Mouse (Mus musculus) embryonic facial prominence, embryonic 14.5 days (tissue): ENCODE data around the gene Ercc6. TPM values are rescaled to one million over a fixed set of nuclear protein-coding genes. Genes with fewer than 3 reads are reported as not detected.

Experiments used
- ATAC-seq: fragments of 200-750 bp; cut with Nextera tagmentation; 2 replicates; pipeline ENCODE4 v1.8.0; 2017; ENCODE audit warnings: low read depth, moderate number of reproducible peaks, moderate TSS enrichment
- DNase-seq: peaks from one replicate; pipeline ENCODE4 v3.0.0-alpha.2; 2015; ENCODE audit warnings: low spot score
- H3K27ac ChIP-seq: fragments of 300-500 bp; sonication (generic); replicated peaks from 2 replicates; pipeline ENCODE4 v1.5.1; 2014; ENCODE audit warnings: low read depth, mild to moderate bottlenecking, low read length, moderate library complexity
- H3K27me3 ChIP-seq: fragments of 300-500 bp; sonication (generic); replicated peaks from 2 replicates; pipeline ENCODE4 v1.6.1; 2014; ENCODE audit warnings: low read length; ENCODE audit not compliant: control insufficient read depth, insufficient read depth
- H3K36me3 ChIP-seq: fragments of 300-500 bp; sonication (generic); 2 replicates; pipeline ENCODE4 v1.6.1; 2014; ENCODE audit warnings: low read length, mixed read lengths; ENCODE audit not compliant: control insufficient read depth, insufficient read depth
- H3K4me1 ChIP-seq: fragments of 300-500 bp; sonication (generic); 2 replicates; pipeline ENCODE4 v1.6.1; 2014; ENCODE audit warnings: antibody characterized with exemption, low read length; ENCODE audit not compliant: control insufficient read depth, insufficient read depth
- H3K4me2 ChIP-seq: fragments of 300-500 bp; sonication (generic); 2 replicates; pipeline ENCODE4 v1.6.1; 2014; ENCODE audit warnings: low read depth, mild to moderate bottlenecking, low read length, moderate library complexity, mixed read lengths
- H3K4me3 ChIP-seq: fragments of 300-500 bp; sonication (generic); 2 replicates; pipeline ENCODE4 v1.5.1; 2014; ENCODE audit warnings: low read depth, mild to moderate bottlenecking, low read length
- H3K9ac ChIP-seq: fragments of 300-500 bp; sonication (generic); 2 replicates; pipeline ENCODE4 v1.6.1; 2014; ENCODE audit warnings: low read depth, mild to moderate bottlenecking, low read length, moderate library complexity, mixed read lengths
- H3K9me3 ChIP-seq: fragments of 300-500 bp; sonication (generic); 2 replicates; pipeline ENCODE4 v1.6.1; 2016; ENCODE audit warnings: low read length; ENCODE audit not compliant: control insufficient read depth
- WGBS: fragments of 180-500 bp; shearing (Covaris S2); extraction: QIAGEN DNeasy Blood & Tissue Kit; methylation state at CpG from one replicate; pipeline ENCODE4 v1.1.7; 2014; 5-methylcytosine and 5-hydroxymethylcytosine counted together
- polyA plus RNA-seq: library from polyadenylated mRNA; unstranded; fragments of >200 nt; fragmentation: Nextera tagmentation; extraction: Ambion mirVana; gene quantifications from 2 replicates; pipeline ENCODE4 v1.2.1, GENCODE M21; 2014

Ercc6 gene
- polyA plus RNA-seq, 1 experiment from 2014 or later: 13.4 TPM

DNA sequence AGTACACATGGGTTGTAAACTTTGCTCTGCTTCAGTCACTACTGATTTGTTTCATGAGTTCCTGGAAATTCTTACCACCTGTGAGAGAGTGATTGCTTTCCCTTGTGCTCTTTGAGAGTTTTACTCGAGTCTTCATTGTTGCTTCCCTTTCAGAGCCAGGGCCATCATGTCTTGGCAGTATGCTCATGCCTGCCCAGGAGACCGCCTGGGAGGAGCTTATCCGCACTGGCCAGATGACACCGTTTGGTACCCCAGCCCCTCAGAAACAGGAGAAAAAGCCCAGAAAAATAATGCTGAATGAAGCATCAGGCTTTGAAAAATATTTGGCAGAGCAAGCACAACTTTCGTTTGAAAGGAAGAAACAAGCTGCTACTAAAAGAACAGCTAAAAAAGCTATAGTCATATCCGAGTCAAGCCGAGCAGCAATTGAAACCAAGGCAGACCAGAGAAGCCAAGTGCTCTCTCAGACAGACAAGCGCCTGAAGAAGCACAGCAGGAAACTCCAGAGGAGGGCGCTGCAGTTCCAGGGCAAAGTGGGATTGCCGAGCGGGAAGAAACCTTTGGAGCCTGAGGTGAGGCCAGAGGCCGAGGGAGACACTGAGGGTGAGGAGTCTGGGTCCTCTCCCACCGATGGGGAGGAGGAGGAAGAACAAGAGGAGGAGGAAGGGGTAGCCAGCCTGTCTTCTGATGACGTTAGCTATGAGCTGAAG is 12.8 kb downstream of the Ercc6 start:
- H3K4me3 ChIP-seq: no peak overlapping the region
- no peak overlapping the region for H3K4me2 ChIP-seq
- no peaks in the 10 kb centered on the region for H3K9me3 ChIP-seq
- H3K27me3 ChIP-seq: no peaks in the 10 kb centered on the region
- H3K36me3 ChIP-seq: peaks cover 55% of the 10 kb centered on the region
- H3K4me1 ChIP-seq: peaks cover 6% of the 10 kb centered on the region; the same call in 1 of the 2 replicates
- H3K9ac ChIP-seq: no peak overlapping the region
- H3K27ac ChIP-seq: no peak overlapping the region
- WGBS: 75% methylated on average over 14 of the region's 14 CpGs
- ATAC-seq (no peak), DNase-seq (no peak)

- no peak for ATAC-seq
- H3K27me3 ChIP-seq: no peaks in the 10 kb centered on the region
- H3K4me2 ChIP-seq: no peak overlapping the region
- no peak overlapping the region for H3K27ac ChIP-seq
- H3K9ac ChIP-seq: no peak overlapping the region
- peaks cover 6% of the 10 kb centered on the region; the same call in 1 of the 2 replicates for H3K4me1 ChIP-seq
- DNase-seq: no peak
- H3K4me3 ChIP-seq: no peak overlapping the region
- peaks cover 46% of the 10 kb centered on the region for H3K36me3 ChIP-seq
- H3K9me3 ChIP-seq: no peaks in the 10 kb centered on the region
- 92% methylated on average over 9 of the region's 9 CpGs for WGBS
Observed at GRCm38 (mm10) chr14:32527211-32527610, 13.9 kb downstream of the Ercc6 start.

DNA sequence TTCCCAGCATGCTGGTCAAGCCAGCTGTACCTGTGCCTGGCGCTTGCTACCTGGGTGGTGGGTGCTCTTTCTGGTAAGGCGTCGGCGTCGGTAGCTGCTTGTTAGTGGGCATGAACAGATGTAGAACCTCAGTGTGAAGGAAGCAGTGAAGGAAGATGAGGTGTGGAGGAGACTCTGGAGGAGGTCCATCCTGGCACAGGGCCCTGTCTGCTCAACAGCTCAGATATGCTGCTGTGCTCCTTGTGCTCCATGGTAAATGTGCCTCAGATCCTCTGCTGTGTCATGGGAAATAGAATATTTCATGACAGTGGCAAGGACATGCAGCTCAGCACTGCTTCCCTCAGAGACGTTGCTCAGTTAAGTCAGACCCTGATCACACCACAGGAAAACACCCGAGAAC is 15.7 kb downstream of the Ercc6 start:
- peaks cover 42% of the 10 kb centered on the region for H3K36me3 ChIP-seq
- no peak overlapping the region for H3K4me2 ChIP-seq
- H3K4me1 ChIP-seq: no peaks in the 10 kb centered on the region; the same call in 1 of the 2 replicates
- no peak overlapping the region for H3K9ac ChIP-seq
- no peaks in the 10 kb centered on the region for H3K9me3 ChIP-seq
- DNase-seq (no peak), ATAC-seq (no peak)
- H3K27ac ChIP-seq: no peak overlapping the region
- no peaks in the 10 kb centered on the region for H3K27me3 ChIP-seq
- H3K4me3 ChIP-seq: no peak overlapping the region
- WGBS: 88% methylated on average over 7 of the region's 7 CpGs

GRCm38 (mm10) chr14:32530896-32531295 is 17.6 kb downstream of the Ercc6 start:
- Histone ChIP-seq H3K9ac (no peak overlapping the region), H3K4me3 (no peak overlapping the region), H3K27ac (no peak overlapping the region), H3K9me3 (no peaks in the 10 kb centered on the region), H3K27me3 (no peaks in the 10 kb centered on the region), H3K4me1 (no peaks in the 10 kb centered on the region), H3K4me2 (no peak overlapping the region), H3K36me3 (peaks cover 52% of the 10 kb centered on the region)
- DNase-seq (peak; percentile 61), ATAC-seq (no peak)
- 2% methylated on average over 2 of the region's 2 CpGs for WGBS

GRCm38 (mm10) chr14:32531371-32531770 is 18.1 kb downstream of the Ercc6 start:
- Histone ChIP-seq H3K27me3 (no peaks in the 10 kb centered on the region), H3K9me3 (no peaks in the 10 kb centered on the region), H3K4me1 (no peaks in the 10 kb centered on the region), H3K9ac (no peak overlapping the region), H3K4me3 (no peak overlapping the region), H3K27ac (no peak overlapping the region), H3K4me2 (no peak overlapping the region), H3K36me3 (peaks cover 47% of the 10 kb centered on the region)
- 93% methylated on average over 3 of the region's 3 CpGs for WGBS
- DNase-seq (no peak), ATAC-seq (no peak)

- Histone ChIP-seq H3K36me3 (peaks cover 35% of the 10 kb centered on the region), H3K9me3 (no peaks in the 10 kb centered on the region), H3K4me1 (no peaks in the 10 kb centered on the region), H3K9ac (no peak overlapping the region), H3K4me3 (no peak overlapping the region), H3K27ac (no peak overlapping the region), H3K4me2 (no peak overlapping the region), H3K27me3 (no peaks in the 10 kb centered on the region)
- 57% methylated on average over 7 of the region's 7 CpGs for WGBS
- DNase-seq (peak; percentile 62), ATAC-seq (peak; percentile 68)
Observed at GRCm38 (mm10) chr14:32532381-32533147, 19.2 kb downstream of the Ercc6 start.

- no peak for DNase-seq
- Histone ChIP-seq H3K27me3 (no peaks in the 10 kb centered on the region), H3K4me1 (no peaks in the 10 kb centered on the region), H3K36me3 (peaks cover 33% of the 10 kb centered on the region; the same call in 1 of the 2 replicates), H3K4me3 (no peak overlapping the region), H3K27ac (no peak overlapping the region), H3K9me3 (no peaks in the 10 kb centered on the region), H3K4me2 (no peak overlapping the region), H3K9ac (no peak overlapping the region)
- WGBS: 64% methylated on average over 3 of the region's 3 CpGs
- no peak for ATAC-seq
Observed at GRCm38 (mm10) chr14:32533148-32533520, 19.8 kb downstream of the Ercc6 start.

- no peak for DNase-seq
- Histone ChIP-seq H3K4me1 (no peaks in the 10 kb centered on the region), H3K27ac (no peak overlapping the region), H3K27me3 (no peaks in the 10 kb centered on the region), H3K9me3 (no peaks in the 10 kb centered on the region), H3K36me3 (peaks cover 29% of the 10 kb centered on the region; the same call in 1 of the 2 replicates), H3K4me2 (no peak overlapping the region), H3K9ac (no peak overlapping the region), H3K4me3 (no peak overlapping the region)
- 78% methylated on average over 4 of the region's 4 CpGs for WGBS
- ATAC-seq: no peak
Observed at GRCm38 (mm10) chr14:32533656-32534055, 20.3 kb downstream of the Ercc6 start.
